Mouse (Mus musculus) cerebellum, adult 2 months (tissue): ENCODE data around the gene Btf3.

Experiments used
- CTCF ChIP-seq: fragments of 200-500 bp; IDR thresholded peaks from 2 replicates; pipeline ENCODE4 v1.5.1; 2011; ENCODE audit warnings: low read depth, mild to moderate bottlenecking, control low read depth, low read length, moderate library complexity, borderline replicate concordance; ENCODE audit not compliant: insufficient read depth
- POLR2A ChIP-seq: fragments of 200-500 bp; IDR thresholded peaks from 2 replicates; pipeline ENCODE4 v1.6.1; 2011; ENCODE audit warnings: low read length, control low read depth, borderline replicate concordance; ENCODE audit not compliant: insufficient read depth

DNA sequence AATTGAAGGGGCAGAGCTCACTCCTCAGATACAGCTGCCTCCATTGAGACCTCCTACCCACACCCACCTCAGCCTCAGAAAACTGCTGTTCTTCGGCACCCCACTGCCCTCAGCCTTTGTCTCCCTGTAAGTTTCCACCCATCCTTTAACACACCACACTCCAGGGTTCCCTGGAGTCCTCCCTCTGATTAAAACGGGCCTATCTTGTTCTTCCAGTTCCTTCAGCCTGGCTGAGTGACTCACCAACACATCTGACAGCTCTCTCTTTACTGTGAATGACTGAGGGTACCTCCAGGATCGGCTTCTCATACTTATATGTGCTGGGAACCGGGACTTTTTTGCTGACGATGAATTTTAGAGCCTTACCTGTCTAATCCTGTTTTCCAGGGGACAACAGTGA lies 20.7 kb downstream of the Btf3 start:
- TF ChIP-seq CTCF (no peak), POLR2A (no peak)
